Mouse (Mus musculus): ENCODE measurements around the gene Fkbp8. TPM values are rescaled to one million over a fixed set of nuclear protein-coding genes. Genes with fewer than 3 reads are reported as not detected.
A peak's percentile ranks its signal among the peaks of the same experiment; 100 is the strongest.

Fkbp8 gene
- polyA plus RNA-seq, 1 experiment, result 640 TPM

DNA sequence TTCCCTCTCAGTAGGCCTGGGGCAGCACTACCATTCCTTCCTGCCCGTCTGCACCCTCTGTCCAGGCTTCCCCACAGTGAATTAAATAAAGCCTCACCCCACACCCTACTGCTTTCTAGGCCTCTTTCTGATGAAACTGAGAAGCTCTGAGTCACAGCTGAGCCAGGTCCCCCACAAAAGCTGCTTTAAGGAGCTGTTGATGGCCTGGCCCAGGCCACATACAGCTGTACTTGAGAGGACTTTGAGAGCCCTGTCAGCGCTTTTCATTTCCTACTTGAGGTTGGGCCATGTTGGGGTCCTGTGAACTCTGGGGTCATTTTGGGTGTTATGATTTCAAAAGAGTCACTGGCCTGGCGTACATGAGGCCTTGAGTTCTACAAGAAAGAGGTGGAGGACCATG is 7.7 kb downstream of the Fkbp8 start:
- Histone ChIP-seq H3K4me1 (replicated peaks; ENCODE audit: control insufficient read depth, insufficient read depth, low read length) (peaks cover 15% of the 10 kb centered on the region), H3K36me3 (ENCODE audit: control insufficient read depth, insufficient read depth, low read length) (peaks cover 21% of the 10 kb centered on the region)

GRCm38 (mm10) chr8:70535701-70536100 is 8.2 kb downstream of the Fkbp8 start:
- 98% methylated on average over 2 of the region's 2 CpGs for WGBS
- H3K4me1 ChIP-seq (replicated peaks; ENCODE audit: control insufficient read depth, insufficient read depth, low read length), result peaks cover 20% of the 10 kb centered on the region

More for the DNA sequence above, 7.7 kb downstream of the Fkbp8 start:
- no peak for DNase-seq
- TF ChIP-seq CTCF (IDR thresholded peaks at IDR 0.05; ENCODE audit: borderline replicate concordance, control insufficient read depth, extremely low read depth, insufficient read depth, low read length, poor library complexity), result no peak
- TF ChIP-seq POLR2A (IDR thresholded peaks at IDR 0.05; ENCODE audit: control insufficient read depth, extremely low read depth, insufficient read depth, low read length, poor library complexity), result no peak
- Histone ChIP-seq H3K4me3 (ENCODE audit: control insufficient read depth, insufficient read depth, low read length) (no peak overlapping the region), H3K27ac (ENCODE audit: control insufficient read depth, insufficient read depth, low read length) (no peak overlapping the region), H3K27me3 (ENCODE audit: control insufficient read depth, insufficient read depth, low read length) (no peaks in the 10 kb centered on the region)
- 96% methylated on average over 3 of the region's 3 CpGs for WGBS

GRCm38 (mm10) chr8:70538024-70538579 is 10.6 kb downstream of the Fkbp8 start:
- WGBS, result 26% methylated on average over 24 of the region's 24 CpGs

More at GRCm38 (mm10) chr8:70535701-70536100, 8.2 kb downstream of the Fkbp8 start:
- H3K4me3 ChIP-seq (ENCODE audit: control insufficient read depth, insufficient read depth, low read length), result no peak overlapping the region
- H3K36me3 ChIP-seq (ENCODE audit: control insufficient read depth, insufficient read depth, low read length), result peaks cover 21% of the 10 kb centered on the region
- H3K27ac ChIP-seq (ENCODE audit: control insufficient read depth, insufficient read depth, low read length), result no peak overlapping the region
- DNase-seq, result no peak
- H3K27me3 ChIP-seq (ENCODE audit: control insufficient read depth, insufficient read depth, low read length), result no peaks in the 10 kb centered on the region
- TF ChIP-seq POLR2A (IDR thresholded peaks at IDR 0.05; ENCODE audit: control insufficient read depth, extremely low read depth, insufficient read depth, low read length, poor library complexity), result no peak
- TF ChIP-seq CTCF (IDR thresholded peaks at IDR 0.05; ENCODE audit: borderline replicate concordance, control insufficient read depth, extremely low read depth, insufficient read depth, low read length, poor library complexity), result no peak

DNA sequence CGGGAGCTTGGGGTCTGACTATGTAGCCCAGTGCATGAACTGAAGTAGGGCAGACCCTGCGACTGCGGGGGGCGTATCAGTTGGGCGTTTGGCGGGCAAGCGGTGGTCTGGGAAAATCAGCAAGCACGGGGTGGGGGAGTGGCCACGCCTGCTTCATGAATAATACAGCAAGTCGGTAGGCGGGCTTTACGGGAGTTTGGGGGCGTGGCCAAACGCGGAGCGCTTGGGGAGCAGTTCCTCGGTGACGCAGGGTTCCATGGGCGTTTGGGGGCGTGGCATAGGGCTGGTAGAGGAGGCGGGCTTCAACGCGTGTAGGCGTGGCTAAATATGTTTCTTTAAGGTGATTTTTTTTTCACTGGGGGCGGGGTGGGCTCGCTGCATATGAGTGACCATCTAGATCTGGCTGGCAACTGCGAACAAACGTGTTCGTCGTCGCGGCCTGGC is 11.1 kb downstream of the Fkbp8 start:
- Histone ChIP-seq H3K27ac (ENCODE audit: control insufficient read depth, insufficient read depth, low read length) (peak overlapping the region; percentile 69), H3K36me3 (ENCODE audit: control insufficient read depth, insufficient read depth, low read length) (no peaks in the 10 kb centered on the region; the same call in 1 of the 2 replicates), H3K4me3 (ENCODE audit: control insufficient read depth, insufficient read depth, low read length) (peak overlapping the region; percentile 64), H3K4me1 (replicated peaks; ENCODE audit: control insufficient read depth, insufficient read depth, low read length) (peaks cover 28% of the 10 kb centered on the region), H3K27me3 (ENCODE audit: control insufficient read depth, insufficient read depth, low read length) (no peaks in the 10 kb centered on the region)
- TF ChIP-seq POLR2A (IDR thresholded peaks at IDR 0.05; ENCODE audit: control insufficient read depth, extremely low read depth, insufficient read depth, low read length, poor library complexity), result no peak; the same call in 1 of the 2 replicates
- TF ChIP-seq CTCF (IDR thresholded peaks at IDR 0.05; ENCODE audit: borderline replicate concordance, control insufficient read depth, extremely low read depth, insufficient read depth, low read length, poor library complexity), result no peak
- under 1% methylated on average over 32 of the region's 32 CpGs for WGBS
- DNase-seq, result peak; percentile 100

More at GRCm38 (mm10) chr8:70538024-70538579, 10.6 kb downstream of the Fkbp8 start:
- Histone ChIP-seq H3K4me3 (ENCODE audit: control insufficient read depth, insufficient read depth, low read length) (peak overlapping the region; percentile 64), H3K27ac (ENCODE audit: control insufficient read depth, insufficient read depth, low read length) (no peak overlapping the region; the same call in 1 of the 2 replicates), H3K36me3 (ENCODE audit: control insufficient read depth, insufficient read depth, low read length) (peaks cover under 1% of the 10 kb centered on the region), H3K27me3 (ENCODE audit: control insufficient read depth, insufficient read depth, low read length) (no peaks in the 10 kb centered on the region), H3K4me1 (replicated peaks; ENCODE audit: control insufficient read depth, insufficient read depth, low read length) (peaks cover 28% of the 10 kb centered on the region)
- TF ChIP-seq POLR2A (IDR thresholded peaks at IDR 0.05; ENCODE audit: control insufficient read depth, extremely low read depth, insufficient read depth, low read length, poor library complexity) (no peak), CTCF (IDR thresholded peaks at IDR 0.05; ENCODE audit: borderline replicate concordance, control insufficient read depth, extremely low read depth, insufficient read depth, low read length, poor library complexity) (no peak)
- DNase-seq, result peak; percentile 39

DNA sequence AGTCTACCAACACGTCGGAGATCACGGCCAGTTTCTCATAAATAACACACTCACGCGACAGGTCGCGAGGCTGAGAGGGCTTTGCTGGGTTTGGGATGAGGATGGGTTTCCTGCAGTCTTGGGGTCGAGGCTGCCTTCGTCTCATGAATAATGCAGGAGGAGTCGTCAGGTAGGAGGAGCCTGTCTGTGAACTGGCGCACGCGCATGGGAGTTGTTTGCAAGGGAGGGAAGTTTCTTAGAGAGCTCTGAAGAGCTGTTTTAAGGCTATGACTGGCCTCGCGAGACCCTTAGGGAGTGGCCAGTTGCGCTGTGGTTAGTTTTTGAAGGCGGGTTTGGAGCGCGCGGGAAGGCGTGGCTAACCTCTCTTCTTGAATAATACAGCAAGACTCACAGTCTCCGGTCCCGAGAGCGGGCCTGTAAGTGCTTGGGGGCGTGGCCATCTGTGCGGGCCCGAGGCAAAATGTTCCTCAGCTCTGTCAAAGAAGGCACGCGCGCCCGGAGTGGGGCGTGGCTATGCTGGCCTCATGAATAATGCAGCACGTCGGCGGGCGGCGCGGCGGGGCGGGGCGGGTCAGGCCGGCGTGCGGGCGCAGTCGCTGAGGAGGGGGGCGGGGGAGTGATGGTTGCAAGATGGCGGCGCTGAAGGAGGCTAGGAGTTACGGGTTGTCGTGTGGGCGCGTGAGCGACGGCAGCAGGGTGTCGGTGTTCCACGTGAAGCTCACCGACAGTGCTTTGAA is 11.7 kb downstream of the Fkbp8 start, which contains the start of gene Ell:
TSS of gene Ell (plus strand) at position 381 of the 737 bp plus-strand sequence.
- Histone ChIP-seq H3K4me3 (ENCODE audit: control insufficient read depth, insufficient read depth, low read length) (peak within 1 kb of the TSS; percentile 64), H3K36me3 (ENCODE audit: control insufficient read depth, insufficient read depth, low read length) (no peaks in the 10 kb centered on the region), H3K27me3 (ENCODE audit: control insufficient read depth, insufficient read depth, low read length) (no peaks in the 10 kb centered on the region), H3K27ac (ENCODE audit: control insufficient read depth, insufficient read depth, low read length) (peak within 1 kb of the TSS; percentile 69), H3K4me1 (replicated peaks; ENCODE audit: control insufficient read depth, insufficient read depth, low read length) (peaks cover 28% of the 10 kb centered on the region)
- under 1% methylated on average over 58 of the region's 58 CpGs for WGBS
- TF ChIP-seq CTCF (IDR thresholded peaks at IDR 0.05; ENCODE audit: borderline replicate concordance, control insufficient read depth, extremely low read depth, insufficient read depth, low read length, poor library complexity) (peak; percentile 44; the same call in 1 of the 2 replicates), POLR2A (IDR thresholded peaks at IDR 0.05; ENCODE audit: control insufficient read depth, extremely low read depth, insufficient read depth, low read length, poor library complexity) (peak; percentile 24)
- DNase-seq, result peak; percentile 99

GRCm38 (mm10) chr8:70540013-70540506 is 12.5 kb downstream of the Fkbp8 start:
- Histone ChIP-seq H3K4me3 (ENCODE audit: control insufficient read depth, insufficient read depth, low read length) (peak overlapping the region; percentile 64), H3K36me3 (ENCODE audit: control insufficient read depth, insufficient read depth, low read length) (no peaks in the 10 kb centered on the region), H3K27ac (ENCODE audit: control insufficient read depth, insufficient read depth, low read length) (no peak overlapping the region), H3K27me3 (ENCODE audit: control insufficient read depth, insufficient read depth, low read length) (no peaks in the 10 kb centered on the region), H3K4me1 (replicated peaks; ENCODE audit: control insufficient read depth, insufficient read depth, low read length) (peaks cover 28% of the 10 kb centered on the region)
- peak; percentile 17 for DNase-seq
- 4% methylated on average over 4 of the region's 4 CpGs for WGBS
- TF ChIP-seq CTCF (IDR thresholded peaks at IDR 0.05; ENCODE audit: borderline replicate concordance, control insufficient read depth, extremely low read depth, insufficient read depth, low read length, poor library complexity) (no peak), POLR2A (IDR thresholded peaks at IDR 0.05; ENCODE audit: control insufficient read depth, extremely low read depth, insufficient read depth, low read length, poor library complexity) (no peak)

Measured in thymus, adult 2 months (tissue).